Mouse (Mus musculus): Measurements from ENCODE around the gene Axdnd1. TPM values are rescaled to one million over a fixed set of nuclear protein-coding genes. Genes with fewer than 3 reads are reported as not detected.
"Not testable (repeated sequence)": the region's sequence is repeated elsewhere in the genome, so short reads cannot be mapped to it uniquely, and the experiment has no call there.

The Axdnd1 gene
- total RNA-seq, 2 experiments from 2014 or later = not detected

GRCm38 (mm10) chr1:156437016-156437708 lies 16.2 kb upstream of the Axdnd1 start:
- peak in 1 of 2 experiments; percentile 32 for DNase-seq

- DNase-seq = no peak
Measured at GRCm38 (mm10) chr1:156433497-156433896, 12.5 kb upstream of the Axdnd1 start.

GRCm38 (mm10) chr1:156432498-156432897 lies 11.5 kb upstream of the Axdnd1 start:
- DNase-seq = no peak

- DNase-seq = no peak
Measured at GRCm38 (mm10) chr1:156428434-156428833, 7.5 kb upstream of the Axdnd1 start.

- no peak for DNase-seq
Measured at GRCm38 (mm10) chr1:156425746-156426145, 4.8 kb upstream of the Axdnd1 start.

- no peak for DNase-seq
Measured at GRCm38 (mm10) chr1:156424054-156424453, 3.1 kb upstream of the Axdnd1 start.

GRCm38 (mm10) chr1:156423493-156423892 lies 2.5 kb upstream of the Axdnd1 start:
- no peak for DNase-seq

- no peak for DNase-seq
Measured at GRCm38 (mm10) chr1:156422856-156423255, 1.9 kb upstream of the Axdnd1 start.

GRCm38 (mm10) chr1:156418170-156418569 lies 2.8 kb downstream of the Axdnd1 start:
- DNase-seq = peak; percentile 27 to 57

- DNase-seq = no peak
Measured at GRCm38 (mm10) chr1:156408521-156408920, 12.4 kb downstream of the Axdnd1 start.

- DNase-seq = no peak
Measured at GRCm38 (mm10) chr1:156408004-156408403, 13.0 kb downstream of the Axdnd1 start.

GRCm38 (mm10) chr1:156403251-156403650 lies 17.7 kb downstream of the Axdnd1 start:
- DNase-seq = no peak

- no peak for DNase-seq
Measured at GRCm38 (mm10) chr1:156402491-156402890, 18.5 kb downstream of the Axdnd1 start.

- DNase-seq = not testable (repeated sequence)
Measured at GRCm38 (mm10) chr1:156400159-156400558, 20.8 kb downstream of the Axdnd1 start.

- DNase-seq = no peak
Measured at GRCm38 (mm10) chr1:156393148-156393547, 27.8 kb downstream of the Axdnd1 start.

- no peak for DNase-seq
Measured at GRCm38 (mm10) chr1:156386880-156387279, 34.1 kb downstream of the Axdnd1 start.

GRCm38 (mm10) chr1:156386232-156386631 lies 34.7 kb downstream of the Axdnd1 start:
- no peak for DNase-seq

GRCm38 (mm10) chr1:156381217-156381616 lies 39.7 kb downstream of the Axdnd1 start:
- no peak for DNase-seq

GRCm38 (mm10) chr1:156365740-156366139 lies 55.2 kb downstream of the Axdnd1 start, which contains the start of gene Gm2000:
Gene Gm2000 (plus strand): TSS chr1:156366040.
- no peak for DNase-seq

- DNase-seq = no peak
Measured at GRCm38 (mm10) chr1:156352466-156352865, 68.5 kb downstream of the Axdnd1 start.

GRCm38 (mm10) chr1:156350441-156350840 lies 70.5 kb downstream of the Axdnd1 start:
- DNase-seq = no peak

- no peak for DNase-seq
Measured at GRCm38 (mm10) chr1:156349031-156349430, 71.9 kb downstream of the Axdnd1 start.

GRCm38 (mm10) chr1:156345633-156346032 lies 75.3 kb downstream of the Axdnd1 start:
- DNase-seq = no peak

- DNase-seq = no peak
Measured at GRCm38 (mm10) chr1:156344433-156344832, 76.5 kb downstream of the Axdnd1 start.
